ENCODE assay signal across 20 mouse cellular contexts in genomic region chr15:74049556-74049955, GRCm38 (mm10).
DNase-seq lines count a peak whose midpoint lies in the region; ATAC-seq lines count a peak whose summit lies in the region.
"Had no signal": no experiment of that assay in that cellular context is flagged by ENCODE, and none has a peak within 500 bp of the region (broad histone marks: within the 10 kb centered on the region; RNA-seq: fewer than 3 reads in every experiment).

No protein-coding gene starts in this region.

- H3K4me2 ChIP-seq in forebrain, embryonic 15.5 days (replicated peaks), result no peak overlapping the region
- H3K4me2 ChIP-seq: heart, embryonic 15.5 days; liver, embryonic 12.5 days; lung, embryonic 15.5 days; midbrain, embryonic 11.5 days had no signal

- H3K9me3 ChIP-seq in forebrain, embryonic 15.5 days, result no peaks in the 10 kb centered on the region
- H3K9me3 ChIP-seq: heart, embryonic 15.5 days; liver, embryonic 12.5 days; lung, embryonic 15.5 days had no signal

- no peak overlapping the region for H3K4me3 ChIP-seq in forebrain, embryonic 15.5 days
- H3K4me3 ChIP-seq: gastrocnemius, adult 2 months; heart, embryonic 15.5 days; liver, embryonic 12.5 days; lung, embryonic 15.5 days had no signal

- no peaks in the 10 kb centered on the region for H3K27me3 ChIP-seq in forebrain, embryonic 15.5 days
- H3K27me3 ChIP-seq: liver, embryonic 12.5 days; lung, embryonic 15.5 days had no signal

- H3K36me3 ChIP-seq in forebrain, embryonic 15.5 days, result no peaks in the 10 kb centered on the region
- H3K36me3 ChIP-seq: heart, embryonic 15.5 days; liver, embryonic 12.5 days; lung, embryonic 15.5 days had no signal

- no peak for ATAC-seq in monocyte, adult 5-6 weeks (replicated peaks; ENCODE audit: insufficient number of reproducible peaks, low FRiP score, low TSS enrichment, poor library complexity, severe bottlenecking)
- ATAC-seq in forebrain, embryonic 15.5 days (replicated peaks), result no peak
- no peak for ATAC-seq in granulocyte monocyte progenitor cell, adult 5-6 weeks (replicated peaks; ENCODE audit: poor library complexity, severe bottlenecking)
- ATAC-seq: forebrain, embryonic 14.5 days; liver, embryonic 12.5 days had no signal

- DNase-seq in layer of hippocampus, adult 8-10 months (ENCODE audit: low spot score in 2 of 2), result peak; percentile 31 to 37
- no peak for DNase-seq in layer of hippocampus, adult 9-10 months (ENCODE audit: low spot score)
- peak; percentile 91 for DNase-seq in Muller cell, postnatal 12 days (ENCODE audit: inconsistent ontology term)
- DNase-seq in adrenal gland, adult 8-10 months, result peak; percentile 23
- peak; percentile 52 for DNase-seq in layer of hippocampus, adult 9-11 months
- DNase-seq: cerebellum, adult 11-12 months; cerebellum, postnatal 36 days; gastrocnemius, adult 2 months; kidney, adult 2 months; kidney, postnatal 36 days; thymus, postnatal 4 days had no signal

- peaks cover 13% of the 10 kb centered on the region for H3K4me1 ChIP-seq in forebrain, embryonic 15.5 days
- H3K4me1 ChIP-seq: heart, embryonic 15.5 days; liver, embryonic 12.5 days; lung, embryonic 15.5 days had no signal

- H3K9ac ChIP-seq in forebrain, embryonic 15.5 days (replicated peaks), result no peak overlapping the region
- H3K9ac ChIP-seq: heart, embryonic 15.5 days; liver, embryonic 12.5 days; lung, embryonic 15.5 days had no signal

- WGBS in forebrain, embryonic 15.5 days, result 52% methylated on average over 4 of the region's 4 CpGs

- no peak overlapping the region for H3K27ac ChIP-seq in forebrain, embryonic 15.5 days (replicated peaks)
- H3K27ac ChIP-seq: gastrocnemius, adult 2 months; heart, embryonic 15.5 days; liver, embryonic 12.5 days; lung, embryonic 15.5 days; macrophage had no signal
